Mouse (Mus musculus): ENCODE data around the gene BC049352.

The BC049352 gene

GRCm38 (mm10) chr9:45195468-45195867 lies 13.7 kb downstream of the BC049352 start:
- DNase-seq, result no peak

DNA sequence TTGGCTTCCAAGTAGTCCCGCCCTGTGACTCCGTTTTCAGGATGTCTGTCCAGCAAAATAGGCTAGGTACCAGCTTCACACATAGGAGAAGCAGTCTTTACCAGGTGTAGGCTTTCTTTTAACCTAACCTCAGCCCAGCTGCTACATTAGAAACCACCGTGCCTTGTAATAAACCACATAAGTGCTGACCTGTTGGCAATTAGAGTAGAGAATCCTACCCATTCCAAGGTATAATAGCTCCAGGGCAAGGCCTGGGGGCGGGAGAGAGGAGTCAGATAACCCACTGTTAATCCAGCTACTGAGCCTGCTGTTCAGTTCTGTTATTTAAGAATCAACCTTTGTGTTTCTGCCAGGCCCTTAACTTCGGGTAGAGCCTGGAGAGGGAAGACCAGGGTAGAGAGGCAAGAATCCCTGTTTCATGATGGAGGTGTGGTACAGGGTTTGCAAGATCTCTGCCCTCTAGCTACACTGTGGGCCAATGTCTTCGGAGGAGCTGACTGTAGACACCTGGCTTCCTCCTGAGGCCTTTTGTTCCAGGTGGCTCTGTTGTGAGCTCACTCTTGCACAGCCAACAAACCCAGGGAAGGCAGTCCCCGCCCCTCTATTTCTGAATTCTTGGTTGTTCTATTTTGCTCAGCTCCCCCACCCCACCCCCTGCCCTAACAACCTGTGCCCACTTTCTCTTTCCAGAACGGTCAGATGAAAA lies 14.5 kb downstream of the BC049352 start:
- no peak for DNase-seq

GRCm38 (mm10) chr9:45197549-45197948 lies 15.7 kb downstream of the BC049352 start:
- DNase-seq, result no peak

- no peak for DNase-seq
These were observed 19.6 kb downstream of the BC049352 start for GRCm38 (mm10) chr9:45201319-45201947.

- DNase-seq, result peak; percentile 50
These were observed 20.4 kb downstream of the BC049352 start for GRCm38 (mm10) chr9:45202021-45202798.

DNA sequence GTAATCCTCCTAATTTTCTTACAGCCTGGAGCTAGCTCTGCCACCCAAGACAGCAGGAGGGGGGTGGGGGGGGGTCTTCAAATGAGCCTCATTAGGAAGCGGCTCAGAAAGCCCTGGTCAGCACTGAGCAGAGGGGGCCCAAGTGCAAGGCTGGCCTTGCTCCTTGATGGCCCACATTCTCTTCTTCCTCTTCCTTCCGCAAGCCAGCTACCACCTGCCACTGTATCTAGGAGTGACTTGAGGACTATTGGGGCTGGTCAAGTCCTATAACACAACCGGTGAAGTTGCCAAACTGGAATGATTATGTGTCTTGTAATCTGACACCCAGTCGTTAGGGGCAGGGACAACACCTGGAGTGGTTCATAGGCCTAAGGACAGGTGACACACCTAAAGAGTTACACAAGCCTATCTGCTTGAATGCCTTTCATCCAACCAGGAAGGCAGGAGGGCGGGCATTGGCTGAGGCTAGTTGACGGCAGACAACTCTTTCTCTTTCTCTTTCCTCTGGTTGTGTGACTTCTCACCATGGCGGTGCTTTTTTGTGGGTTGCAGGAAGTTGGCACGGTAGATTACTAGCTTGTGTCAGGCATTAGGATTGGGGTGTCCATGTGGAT lies 22.1 kb downstream of the BC049352 start, which contains the start of gene Tmprss4:
Gene Tmprss4 (minus strand): TSS at position 296 of the 614 bp plus-strand sequence.
- peak; percentile 16 for DNase-seq

DNA sequence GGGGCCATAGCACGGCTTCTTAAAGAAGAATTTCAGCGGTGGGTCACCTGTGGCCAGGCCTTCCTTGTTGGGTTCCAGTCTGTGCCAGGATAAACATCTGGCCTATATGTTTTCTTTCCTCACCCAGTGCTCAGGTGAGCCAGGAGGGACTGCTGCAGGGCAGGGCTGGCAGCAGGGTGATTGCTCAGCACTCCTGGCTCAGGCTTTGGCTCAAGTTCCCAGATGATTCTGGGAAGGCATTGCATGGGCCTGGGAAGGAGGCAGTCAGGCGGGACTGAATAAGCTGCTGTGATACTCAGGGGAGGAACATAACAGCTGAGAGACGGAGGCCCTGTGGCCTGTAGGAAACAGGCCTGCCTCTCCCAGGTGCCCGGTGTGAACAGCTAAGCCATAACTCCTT lies 23.3 kb downstream of the BC049352 start:
- DNase-seq, result peak; percentile 41

GRCm38 (mm10) chr9:45206121-45206520 lies 24.3 kb downstream of the BC049352 start:
- DNase-seq, result no peak

- DNase-seq, result no peak
These were observed 25.4 kb downstream of the BC049352 start for GRCm38 (mm10) chr9:45207015-45207743.

DNA sequence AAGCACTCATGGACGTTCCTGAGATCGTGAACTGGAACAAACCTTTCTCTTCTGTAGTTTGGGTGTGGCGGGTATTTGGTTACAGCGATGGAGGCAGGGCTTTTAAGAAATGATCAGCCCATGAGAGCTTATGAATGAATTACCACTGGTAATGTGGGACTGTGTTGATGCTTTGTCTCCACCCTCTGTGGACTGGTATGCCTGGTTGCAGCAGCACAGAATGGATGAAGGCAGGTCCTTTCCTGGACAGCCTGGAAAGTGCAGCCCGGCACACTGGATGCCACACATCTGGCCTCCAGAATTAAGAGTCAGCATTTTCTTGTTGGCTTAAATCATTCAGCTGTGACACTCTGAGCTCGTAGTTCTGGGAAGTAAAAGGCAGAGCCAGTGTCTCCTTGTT lies 30.2 kb downstream of the BC049352 start:
- DNase-seq, result no peak

DNA sequence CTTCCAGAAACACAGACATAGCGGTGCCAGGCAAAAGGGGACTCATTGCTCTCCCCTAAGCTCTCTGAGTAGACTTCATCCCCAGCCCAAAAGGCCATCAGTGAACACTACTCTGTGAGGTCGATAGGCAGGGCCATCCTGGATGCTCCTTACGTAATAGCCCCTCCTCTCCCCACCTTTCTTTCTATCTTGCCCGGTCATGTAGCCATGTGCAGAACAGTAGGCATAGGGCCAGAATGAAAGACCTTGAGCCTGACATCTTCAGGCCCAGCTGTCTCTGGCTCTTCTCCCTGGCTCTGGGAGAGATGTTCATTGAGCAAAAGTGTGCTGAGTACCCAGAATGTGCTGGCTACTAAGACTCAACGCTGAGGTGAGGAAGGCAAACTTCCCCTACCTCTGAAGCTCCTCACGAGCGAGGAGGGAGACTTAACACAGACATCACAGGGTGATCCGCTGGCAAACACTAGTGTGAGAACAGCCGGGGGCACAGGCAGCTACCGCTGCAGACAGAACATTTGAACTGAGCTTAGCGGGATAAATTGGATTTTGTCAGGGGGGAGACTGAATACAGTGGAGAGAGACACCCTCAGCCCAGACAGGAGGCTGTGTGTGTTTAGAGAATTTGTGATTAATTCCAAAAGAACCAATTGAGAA lies 33.8 kb downstream of the BC049352 start:
- DNase-seq, result no peak

DNA sequence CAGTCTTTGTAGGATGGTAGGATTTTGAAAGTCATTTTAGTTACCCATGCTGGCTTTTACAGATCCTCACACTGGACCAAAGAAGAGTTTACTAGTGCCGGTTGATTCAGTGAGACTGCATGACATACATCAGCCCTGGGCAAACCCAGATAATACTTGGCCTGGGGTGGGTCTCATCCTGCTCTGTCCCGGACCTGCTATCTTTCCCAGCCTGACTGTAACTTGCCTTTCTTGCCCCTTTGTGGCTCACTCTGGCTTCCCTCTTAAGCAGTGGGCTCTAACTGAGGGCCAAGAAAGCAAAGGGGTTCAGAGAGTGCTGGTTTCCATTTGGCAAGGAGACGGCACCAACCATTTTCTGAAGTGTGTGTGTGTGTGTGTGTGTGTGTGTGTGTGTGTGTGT lies 37.8 kb downstream of the BC049352 start:
- DNase-seq, result no peak

GRCm38 (mm10) chr9:45221567-45221966 lies 39.8 kb downstream of the BC049352 start:
- DNase-seq, result peak; percentile 95

DNA sequence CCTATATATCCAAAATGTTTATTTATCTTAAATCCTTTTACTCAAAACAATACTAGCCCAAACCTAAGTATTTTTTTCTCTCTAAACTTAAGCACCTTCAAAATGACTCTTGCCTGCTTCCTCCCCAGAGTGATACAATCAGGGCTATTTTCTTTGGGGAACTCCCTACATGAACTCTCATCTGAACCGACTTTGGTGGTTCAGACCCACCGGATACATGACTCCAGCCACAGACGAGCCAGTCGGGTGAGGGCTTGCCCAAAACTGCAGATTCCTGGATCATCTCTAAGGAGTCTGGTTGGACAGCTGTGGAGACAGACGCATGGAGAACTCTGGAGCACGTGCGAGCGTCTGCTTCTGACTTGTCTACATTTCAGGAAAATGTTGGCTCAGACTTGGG lies 47.6 kb downstream of the BC049352 start:
- no peak for DNase-seq

- DNase-seq, result no peak
These were observed 53.9 kb downstream of the BC049352 start for GRCm38 (mm10) chr9:45235668-45236227.

DNA sequence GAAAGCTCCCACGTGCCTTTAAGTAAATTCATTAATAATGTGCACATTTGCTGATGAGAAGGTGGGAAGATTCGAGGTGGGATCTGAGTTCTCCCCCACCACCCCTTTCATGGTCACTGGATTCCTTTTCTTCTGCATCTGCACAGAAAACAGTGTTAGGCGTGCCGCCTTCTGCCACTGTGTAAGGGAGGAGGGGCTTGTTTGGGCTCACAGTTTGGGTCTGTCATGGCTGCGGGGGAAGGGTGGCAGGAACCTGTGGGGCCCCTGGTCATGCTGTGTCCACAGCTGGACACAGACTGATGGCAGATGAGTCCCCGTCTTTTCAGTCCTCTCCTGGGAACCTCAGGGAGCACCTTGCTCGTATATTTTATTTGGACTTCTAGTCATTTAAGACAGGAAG lies 54.9 kb downstream of the BC049352 start:
- DNase-seq, result no peak

DNA sequence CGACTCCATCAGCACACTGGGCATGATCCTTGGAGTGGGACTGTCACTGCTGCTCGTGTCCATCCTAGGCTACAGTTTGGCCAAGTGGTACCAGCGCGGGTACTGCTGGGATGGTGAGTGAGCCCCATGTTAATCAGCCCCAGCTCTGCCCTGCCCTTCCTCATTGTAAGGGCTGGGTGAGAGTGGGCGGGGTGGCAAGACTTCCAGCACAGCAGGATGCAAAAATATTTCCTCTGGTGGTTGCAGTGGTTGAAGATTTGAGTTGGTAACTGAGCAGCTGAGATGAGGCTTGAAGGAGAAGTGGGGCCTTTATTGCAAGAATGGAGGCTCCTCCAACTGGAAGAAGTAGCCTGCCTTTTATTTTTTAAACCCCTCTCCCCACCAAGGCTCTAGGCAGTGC lies 59.6 kb downstream of the BC049352 start:
- no peak for DNase-seq

DNA sequence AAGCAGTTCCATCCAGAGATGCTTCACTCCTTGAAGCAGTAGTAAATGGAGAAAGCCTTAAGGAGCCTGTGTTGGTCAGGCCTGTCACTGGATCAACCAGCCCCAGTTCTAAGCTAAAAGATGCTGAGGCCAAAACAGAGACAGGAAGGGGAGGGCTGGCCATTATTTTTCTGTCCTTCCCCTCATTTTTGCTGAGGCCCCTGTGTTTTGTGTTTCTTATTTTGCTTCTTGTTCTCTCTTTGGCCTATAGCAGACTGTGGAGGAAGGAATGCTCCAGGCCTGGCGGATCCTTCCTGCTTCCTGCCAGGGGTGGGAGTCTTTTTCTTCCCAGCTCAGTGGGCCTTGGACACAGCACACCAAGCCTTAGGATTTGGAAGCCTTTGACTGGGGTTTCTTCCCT lies 63.6 kb downstream of the BC049352 start:
- no peak for DNase-seq

GRCm38 (mm10) chr9:45246060-45246459 lies 64.3 kb downstream of the BC049352 start:
- no peak for DNase-seq

GRCm38 (mm10) chr9:45247536-45247935 lies 65.7 kb downstream of the BC049352 start:
- no peak for DNase-seq

GRCm38 (mm10) chr9:45250306-45250705 lies 68.5 kb downstream of the BC049352 start:
- DNase-seq, result no peak

GRCm38 (mm10) chr9:45251281-45251680 lies 69.5 kb downstream of the BC049352 start:
- no peak for DNase-seq
